Mouse (Mus musculus): ENCODE measurements around the gene Slc25a20.

GRCm38 (mm10) chr9:108732462-108732861, 70.6 kb downstream of the Slc25a20 start:
- no peak for TF ChIP-seq CTCF (IDR thresholded peaks at IDR 0.05; ENCODE audit: low read depth, low read length)
- TF ChIP-seq POLR2A (IDR thresholded peaks at IDR 0.05; ENCODE audit: extremely low read depth, insufficient read depth, low read length): no peak
